Comparison of ENCODE assay signal across 9 mouse cellular contexts in genomic region chr12:33967514-33967913, GRCm38 (mm10). TPM values are rescaled to one million over a fixed set of nuclear protein-coding genes. Genes with fewer than 3 reads are reported as not detected.
A peak's percentile ranks its signal among the peaks of the same experiment; 100 is the strongest.
DNase-seq lines count a peak whose midpoint lies in the region; ATAC-seq lines count a peak whose summit lies in the region.
"Had no signal": no experiment of that assay in that cellular context is flagged by ENCODE, and none has a peak within 500 bp of the region (broad histone marks: within the 10 kb centered on the region; RNA-seq: fewer than 3 reads in every experiment).

No protein-coding gene starts in this region.

- H3K27me3 ChIP-seq in heart, embryonic 11.5 days (ENCODE audit: control insufficient read depth, insufficient read depth, low read length), result peaks cover 52% of the 10 kb centered on the region
- peaks cover 90% of the 10 kb centered on the region for H3K27me3 ChIP-seq in heart, embryonic 15.5 days
- peaks cover 80% of the 10 kb centered on the region for H3K27me3 ChIP-seq in midbrain, embryonic 11.5 days (ENCODE audit: control insufficient read depth, insufficient read depth, low read length)

- ATAC-seq in heart, embryonic 11.5 days (replicated peaks; ENCODE audit: insufficient number of reproducible peaks, low FRiP score, low TSS enrichment), result 0 out of 2 replicates have a peak, but pooled peaks have one; percentile 18
- no peak for ATAC-seq in heart, embryonic 15.5 days (replicated peaks; ENCODE audit: insufficient number of reproducible peaks, insufficient read depth, low FRiP score, low read depth)
- ATAC-seq in midbrain, embryonic 11.5 days (ENCODE audit: low FRiP score), result peak; percentile 64
- no peak for ATAC-seq in erythroid progenitor cell, adult 5-6 weeks (replicated peaks; ENCODE audit: low FRiP score, poor library complexity, severe bottlenecking)

- 1% methylated on average over 21 of the region's 21 CpGs for WGBS in heart, embryonic 11.5 days (ENCODE audit: insufficient replicate concordance)
- WGBS in heart, embryonic 15.5 days, result 2% methylated on average over 21 of the region's 21 CpGs
- under 1% methylated on average over 21 of the region's 21 CpGs for WGBS in midbrain, embryonic 11.5 days

- intact Hi-C loops in heart, postnatal 14 days (cut with DNase I), result no loop called here

- peaks cover 21% of the 10 kb centered on the region for H3K4me1 ChIP-seq in heart, embryonic 11.5 days (ENCODE audit: control insufficient read depth, insufficient read depth, low read length)
- H3K4me1 ChIP-seq in brown adipose tissue, adult 24 weeks (ENCODE audit: control insufficient read depth, insufficient read depth, insufficient read length, low read length), result no peaks in the 10 kb centered on the region
- peaks cover 24% of the 10 kb centered on the region for H3K4me1 ChIP-seq in heart, embryonic 15.5 days (replicated peaks)
- peaks cover 16% of the 10 kb centered on the region for H3K4me1 ChIP-seq in midbrain, embryonic 11.5 days (ENCODE audit: control insufficient read depth, insufficient read depth, low read length)

- no peak overlapping the region for H3K27ac ChIP-seq in heart, embryonic 11.5 days (ENCODE audit: low read depth, low read length)
- no peak overlapping the region for H3K27ac ChIP-seq in brown adipose tissue, adult 24 weeks (replicated peaks; ENCODE audit: low read depth, low read length)
- no peak overlapping the region for H3K27ac ChIP-seq in heart, embryonic 15.5 days
- no peak overlapping the region for H3K27ac ChIP-seq in midbrain, embryonic 11.5 days (ENCODE audit: low read depth, low read length)

- H3K9ac ChIP-seq in heart, embryonic 11.5 days (ENCODE audit: low read depth, low read length), result peak overlapping the region; percentile 48; the same call in 1 of the 2 replicates
- H3K9ac ChIP-seq in heart, embryonic 15.5 days, result no peak overlapping the region
- no peak overlapping the region for H3K9ac ChIP-seq in midbrain, embryonic 11.5 days (ENCODE audit: low read length)

- H3K36me3 ChIP-seq in heart, embryonic 11.5 days (ENCODE audit: control insufficient read depth, insufficient read depth, low read length), result no peaks in the 10 kb centered on the region
- H3K36me3 ChIP-seq in heart, embryonic 15.5 days, result no peaks in the 10 kb centered on the region
- H3K36me3 ChIP-seq in midbrain, embryonic 11.5 days (ENCODE audit: control insufficient read depth, insufficient read depth, low read length), result no peaks in the 10 kb centered on the region

- H3K4me3 ChIP-seq in heart, embryonic 11.5 days (ENCODE audit: low read depth, low read length), result peak overlapping the region; percentile 42
- peak overlapping the region; percentile 57 for H3K4me3 ChIP-seq in brown adipose tissue, adult 24 weeks (ENCODE audit: insufficient read depth, low read depth, low read length)
- H3K4me3 ChIP-seq in heart, embryonic 15.5 days, result peak overlapping the region; percentile 42
- H3K4me3 ChIP-seq in midbrain, embryonic 11.5 days (ENCODE audit: low read depth, low read length), result peak overlapping the region; percentile 16; the same call in 1 of the 2 replicates

- H3K4me2 ChIP-seq in heart, embryonic 11.5 days, result peak overlapping the region; percentile 81
- H3K4me2 ChIP-seq in heart, embryonic 15.5 days, result peak overlapping the region; percentile 68
- H3K4me2 ChIP-seq in midbrain, embryonic 11.5 days, result peak overlapping the region; percentile 40

- no peak for DNase-seq in heart, postnatal 14 days
- peak; percentile 97 for DNase-seq in midbrain, embryonic 11.5 days (ENCODE audit: low spot score, missing footprints)
- DNase-seq in frontal cortex, postnatal 14 days (ENCODE audit: low spot score in 2 of 2), result no peak
- DNase-seq in lung, postnatal 14 days, result no peak

- no peaks in the 10 kb centered on the region for H3K9me3 ChIP-seq in heart, embryonic 11.5 days (replicated peaks; ENCODE audit: control insufficient read depth, low read length)
- H3K9me3 ChIP-seq in heart, embryonic 15.5 days (replicated peaks), result no peaks in the 10 kb centered on the region
- no peaks in the 10 kb centered on the region for H3K9me3 ChIP-seq in midbrain, embryonic 11.5 days (ENCODE audit: control insufficient read depth, low read length)

RNA-seq across cellular contexts. Expression of gene Twist1, which starts 10.0 kb away (rescaled TPM):
- polyA plus RNA-seq in heart, embryonic 11.5 days (2014; fragmentation: Nextera tagmentation; extraction: Ambion mirVana), result 13.0 and 13.2 TPM in 2 replicates
- total RNA-seq in heart, postnatal 14 days (2021), result 1 to 10 TPM; 2.2 to 2.8 TPM
- 20.2 and 23.3 TPM in 2 replicates for polyA plus RNA-seq in brown adipose tissue, adult 24 weeks (2012; ENCODE audit: insufficient read depth, insufficient read length, missing spikeins)
- polyA plus RNA-seq in heart, embryonic 15.5 days (2015; fragmentation: Nextera tagmentation; extraction: Ambion mirVana), result 3.3 TPM in 2 replicates
- polyA plus RNA-seq in midbrain, embryonic 11.5 days (2014; fragmentation: Nextera tagmentation; extraction: Ambion mirVana), result 10.2 and 10.7 TPM in 2 replicates
- not detected in 2 replicates for total RNA-seq in erythroid progenitor cell, adult 5-6 weeks (2015; ENCODE audit: low replicate concordance)
- total RNA-seq in erythroid progenitor cell, adult 5-6 weeks (2017; ENCODE audit: low replicate concordance), result not detected in 2 replicates

RNA-seq across cellular contexts. Expression of gene Ferd3l, which starts 39.3 kb away (rescaled TPM):
- not detected in 2 replicates for polyA plus RNA-seq in heart, embryonic 11.5 days (2014; fragmentation: Nextera tagmentation; extraction: Ambion mirVana)
- total RNA-seq in heart, postnatal 14 days (2021), result not detected
- not detected in 2 replicates for polyA plus RNA-seq in brown adipose tissue, adult 24 weeks (2012; ENCODE audit: insufficient read depth, insufficient read length, missing spikeins)
- polyA plus RNA-seq in heart, embryonic 15.5 days (2015; fragmentation: Nextera tagmentation; extraction: Ambion mirVana), result not detected in 2 replicates
- 3.7 and 3.8 TPM in 2 replicates for polyA plus RNA-seq in midbrain, embryonic 11.5 days (2014; fragmentation: Nextera tagmentation; extraction: Ambion mirVana)
- total RNA-seq in erythroid progenitor cell, adult 5-6 weeks (2015; ENCODE audit: low replicate concordance), result not detected in 2 replicates
- not detected in 2 replicates for total RNA-seq in erythroid progenitor cell, adult 5-6 weeks (2017; ENCODE audit: low replicate concordance)
- total RNA-seq: layer of hippocampus, postnatal 10 days had no signal

Comparison
In these comparisons a context has a peak if more than half of its experiments do, and no peak if none do; other contexts are left out.
1. ATAC-seq: peak in heart, embryonic 11.5 days (single experiment) and midbrain, embryonic 11.5 days (single experiment); none in heart, embryonic 15.5 days (single experiment) and erythroid progenitor cell, adult 5-6 weeks (single experiment).
2. Peak in every context shown above with its lines, with median percentiles within 50 percentile points of each other: H3K4me2 ChIP-seq and H3K4me3 ChIP-seq.